8 mouse cellular contexts compared by ENCODE assay signal in genomic region chr13:75797369-75798141, GRCm38 (mm10). TPM values are rescaled to one million over a fixed set of nuclear protein-coding genes. Genes with fewer than 3 reads are reported as not detected.
DNase-seq lines count a peak whose midpoint lies in the region; ATAC-seq lines count a peak whose summit lies in the region.

No protein-coding gene starts in this region.

- no peaks in the 10 kb centered on the region for H3K4me1 ChIP-seq in hindbrain, embryonic 11.5 days (replicated peaks; ENCODE audit: control insufficient read depth, insufficient read depth, low read length)

- no peak overlapping the region for H3K27ac ChIP-seq in hindbrain, embryonic 11.5 days (ENCODE audit: low read depth, low read length)

- H3K9me3 ChIP-seq in hindbrain, embryonic 11.5 days (ENCODE audit: control insufficient read depth, low read length): no peaks in the 10 kb centered on the region

- peak; percentile 90 for ATAC-seq in frontal cortex, adult (ENCODE audit: low TSS enrichment)
- peak; percentile 95 for ATAC-seq in hindbrain, embryonic 11.5 days (ENCODE audit: low FRiP score)

- H3K4me3 ChIP-seq in hindbrain, embryonic 11.5 days (ENCODE audit: low read depth, low read length): no peak overlapping the region

- no peaks in the 10 kb centered on the region for H3K36me3 ChIP-seq in hindbrain, embryonic 11.5 days (ENCODE audit: control insufficient read depth, insufficient read depth, low read length)

- H3K4me2 ChIP-seq in hindbrain, embryonic 11.5 days (replicated peaks; ENCODE audit: low read depth, low read length): peak overlapping the region; percentile 17; the same call in 1 of the 2 replicates

- no peaks in the 10 kb centered on the region for H3K27me3 ChIP-seq in hindbrain, embryonic 11.5 days (ENCODE audit: control insufficient read depth, insufficient read depth, low read length)

- peak; percentile 94 for DNase-seq in MEL-GATA-1-ER (ENCODE audit: extremely low read depth, low read depth)
- DNase-seq in cerebellum, adult 8-10 months: peak; percentile 84
- DNase-seq in hindbrain, embryonic 11.5 days (ENCODE audit: low spot score): peak; percentile 91
- peak; percentile 97 to 98 for DNase-seq in layer of hippocampus, postnatal 10 days (ENCODE audit: low spot score in 2 of 2)
- DNase-seq in lung, postnatal 10 days: peak; percentile 94
- peak; percentile 89 for DNase-seq in ovary, postnatal 36 days (ENCODE audit: low spot score)
- peak; percentile 93 for DNase-seq in thymus, postnatal 25 days

- WGBS in hindbrain, embryonic 11.5 days: 36% methylated on average over 18 of the region's 18 CpGs

- H3K9ac ChIP-seq in hindbrain, embryonic 11.5 days (ENCODE audit: low read depth, low read length): no peak overlapping the region

RNA-seq across cellular contexts. Expression of gene Glrx, which starts 42.1 kb away (rescaled TPM):
- polyA plus RNA-seq in hindbrain, embryonic 11.5 days (2014; fragmentation: Nextera tagmentation; extraction: Ambion mirVana): 36.5 and 42.2 TPM in 2 replicates
- 10 to 100 TPM; 63.4 to 72.9 TPM for total RNA-seq in layer of hippocampus, postnatal 10 days (2021)
